ENCODE assay signal across 20 mouse cellular contexts in the genomic region with DNA sequence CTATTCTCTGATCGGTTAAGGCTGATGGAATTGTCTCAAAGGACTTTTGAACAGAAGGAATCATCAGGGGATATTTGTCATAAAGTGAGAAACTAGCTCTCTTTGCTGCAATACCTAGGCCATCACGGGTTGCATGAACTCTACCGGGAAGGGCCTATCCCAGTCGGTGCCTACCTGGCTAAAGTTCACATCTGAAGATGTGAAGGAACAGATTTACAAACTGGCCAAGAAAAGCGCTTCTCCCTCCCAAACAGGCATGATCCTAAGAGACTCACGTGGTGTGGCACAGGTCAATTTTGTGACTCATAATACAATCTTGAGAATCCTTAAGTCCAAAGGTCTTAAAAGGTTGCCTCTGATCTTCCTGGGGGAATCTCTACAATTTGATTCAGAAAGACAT. TPM values are rescaled to one million over a fixed set of nuclear protein-coding genes. Genes with fewer than 3 reads are reported as not detected.
DNase-seq lines count a peak whose midpoint lies in the region; ATAC-seq and TF ChIP-seq lines count a peak whose summit lies in the region.
"Had no signal": no experiment of that assay in that cellular context is flagged by ENCODE, and none has a peak within 500 bp of the region (broad histone marks: within the 10 kb centered on the region; RNA-seq: fewer than 3 reads in every experiment).

No protein-coding gene starts in this region.

- WGBS in kidney, embryonic 16.5 days: 88% methylated on average over 6 of the region's 6 CpGs
- 73% methylated on average over 6 of the region's 6 CpGs for WGBS in intestine, embryonic 16.5 days
- WGBS in small intestine, adult 2 months: 46% methylated on average over 6 of the region's 6 CpGs

- peak; percentile 25 for DNase-seq in kidney, adult 18-20 months
- peak; percentile 50 to 63 for DNase-seq in kidney, postnatal 25 days
- no peak for DNase-seq in kidney, postnatal 4 days
- DNase-seq in embryo, embryonic 11 days: no peak
- DNase-seq: adrenal gland, postnatal 10 days; cerebellum, adult 11-12 months; cerebellum, adult 9-10 months; cerebellum, postnatal 25 days; gastrocnemius, postnatal 10 days; heart, adult 2 months; heart, postnatal 4 days had no signal

- H3K4me2 ChIP-seq in kidney, embryonic 16.5 days (replicated peaks; ENCODE audit: low read depth, low read length): no peak overlapping the region
- H3K4me2 ChIP-seq in intestine, embryonic 16.5 days (ENCODE audit: low read depth, low read length): no peak overlapping the region
- H3K4me2 ChIP-seq: embryonic facial prominence, embryonic 13.5 days; forebrain, embryonic 12.5 days; heart, embryonic 13.5 days; hindbrain, embryonic 12.5 days had no signal

- no peak for TF ChIP-seq CTCF in small intestine, adult 2 months (IDR thresholded peaks at IDR 0.05; ENCODE audit: extremely low read depth, insufficient read length, insufficient replicate concordance, low read depth, low read length)

- TF ChIP-seq POLR2A in small intestine, adult 2 months (IDR thresholded peaks at IDR 0.05; ENCODE audit: low read depth, low read length): no peak

- H3K4me1 ChIP-seq in kidney, embryonic 16.5 days (ENCODE audit: insufficient read depth, low read length): no peaks in the 10 kb centered on the region
- peaks cover 7% of the 10 kb centered on the region; the same call in 1 of the 2 replicates for H3K4me1 ChIP-seq in intestine, embryonic 16.5 days (ENCODE audit: control insufficient read depth, insufficient read depth, low read length)
- H3K4me1 ChIP-seq in small intestine, adult 2 months (ENCODE audit: control insufficient read depth, insufficient read depth, insufficient read length, low read length): peaks cover 26% of the 10 kb centered on the region; the same call in 1 of the 2 replicates
- H3K4me1 ChIP-seq: embryonic facial prominence, embryonic 13.5 days; forebrain, embryonic 12.5 days; heart, embryonic 13.5 days; hindbrain, embryonic 12.5 days had no signal

- no peak for ATAC-seq in kidney, embryonic 16.5 days (ENCODE audit: low FRiP score, low TSS enrichment)
- peak; percentile 61 for ATAC-seq in intestine, embryonic 16.5 days
- ATAC-seq: forebrain, embryonic 16.5 days; hindbrain, embryonic 16.5 days had no signal

- no peaks in the 10 kb centered on the region for H3K27me3 ChIP-seq in kidney, embryonic 16.5 days (ENCODE audit: insufficient read depth, low read length)
- H3K27me3 ChIP-seq in intestine, embryonic 16.5 days (replicated peaks; ENCODE audit: control insufficient read depth, insufficient read depth, low read length): no peaks in the 10 kb centered on the region
- no peaks in the 10 kb centered on the region for H3K27me3 ChIP-seq in small intestine, adult 2 months (ENCODE audit: control insufficient read depth, insufficient read depth, low read length)
- H3K27me3 ChIP-seq: embryonic facial prominence, embryonic 13.5 days; forebrain, embryonic 12.5 days; heart, embryonic 13.5 days; hindbrain, embryonic 12.5 days had no signal

- no peaks in the 10 kb centered on the region for H3K9me3 ChIP-seq in kidney, embryonic 16.5 days (ENCODE audit: low read length)
- no peaks in the 10 kb centered on the region for H3K9me3 ChIP-seq in intestine, embryonic 16.5 days (ENCODE audit: control insufficient read depth, low read length)
- H3K9me3 ChIP-seq: embryonic facial prominence, embryonic 13.5 days; forebrain, embryonic 12.5 days; heart, embryonic 13.5 days; hindbrain, embryonic 12.5 days had no signal

- H3K36me3 ChIP-seq in kidney, embryonic 16.5 days (ENCODE audit: insufficient read depth, low read length): no peaks in the 10 kb centered on the region
- no peaks in the 10 kb centered on the region for H3K36me3 ChIP-seq in intestine, embryonic 16.5 days (ENCODE audit: control insufficient read depth, insufficient read depth, low read length)
- no peaks in the 10 kb centered on the region for H3K36me3 ChIP-seq in small intestine, adult 2 months (ENCODE audit: control insufficient read depth, insufficient read depth, low read length)
- H3K36me3 ChIP-seq: embryonic facial prominence, embryonic 13.5 days; forebrain, embryonic 12.5 days; heart, embryonic 13.5 days; hindbrain, embryonic 12.5 days had no signal

- H3K27ac ChIP-seq in kidney, embryonic 16.5 days (ENCODE audit: low read length): no peak overlapping the region
- peak overlapping the region; percentile 29; the same call in 1 of the 2 replicates for H3K27ac ChIP-seq in intestine, embryonic 16.5 days (ENCODE audit: low read length)
- H3K27ac ChIP-seq in small intestine, adult 2 months (ENCODE audit: insufficient read depth, low read depth, low read length): peak overlapping the region; percentile 76
- H3K27ac ChIP-seq: embryonic facial prominence, embryonic 13.5 days; forebrain, embryonic 12.5 days; heart, embryonic 13.5 days; hindbrain, embryonic 12.5 days had no signal

- H3K9ac ChIP-seq in kidney, embryonic 16.5 days (replicated peaks; ENCODE audit: low read length): no peak overlapping the region
- no peak overlapping the region for H3K9ac ChIP-seq in intestine, embryonic 16.5 days (ENCODE audit: low read depth, low read length)
- H3K9ac ChIP-seq: embryonic facial prominence, embryonic 13.5 days; forebrain, embryonic 12.5 days; heart, embryonic 13.5 days; hindbrain, embryonic 12.5 days had no signal

- no peak overlapping the region for H3K4me3 ChIP-seq in kidney, embryonic 16.5 days (ENCODE audit: low read length)
- H3K4me3 ChIP-seq in intestine, embryonic 16.5 days (ENCODE audit: low read length): no peak overlapping the region
- no peak overlapping the region for H3K4me3 ChIP-seq in small intestine, adult 2 months (ENCODE audit: low read depth, low read length)
- H3K4me3 ChIP-seq: embryonic facial prominence, embryonic 13.5 days; forebrain, embryonic 12.5 days; heart, adult 2 months; heart, embryonic 13.5 days; hindbrain, embryonic 12.5 days had no signal

RNA-seq across cellular contexts. Expression of gene Sptlc2, which starts 6.2 kb away (rescaled TPM):
- polyA plus RNA-seq in kidney, embryonic 16.5 days (2015; fragmentation: Nextera tagmentation; extraction: Ambion mirVana): 84.9 and 86.9 TPM in 2 replicates
- 126 and 133 TPM in 2 replicates for polyA plus RNA-seq in intestine, embryonic 16.5 days (2015; fragmentation: Nextera tagmentation; extraction: Ambion mirVana)
- polyA plus RNA-seq in small intestine, adult 2 months (2012; rRNA removed): 10.7 and 13.5 TPM in 2 replicates

RNA-seq across cellular contexts. Expression of gene Slirp, which starts 49.4 kb away (rescaled TPM):
- polyA plus RNA-seq in kidney, embryonic 16.5 days (2015; fragmentation: Nextera tagmentation; extraction: Ambion mirVana): 252 and 265 TPM in 2 replicates
- polyA plus RNA-seq in intestine, embryonic 16.5 days (2015; fragmentation: Nextera tagmentation; extraction: Ambion mirVana): 258 and 261 TPM in 2 replicates
- polyA plus RNA-seq in small intestine, adult 2 months (2012; rRNA removed): 2.9 and 4.1 TPM in 2 replicates

RNA-seq across cellular contexts. Expression of gene Alkbh1, which starts 49.5 kb away (rescaled TPM):
- polyA plus RNA-seq in kidney, embryonic 16.5 days (2015; fragmentation: Nextera tagmentation; extraction: Ambion mirVana): 59.8 and 63.9 TPM in 2 replicates
- 43.9 and 52.0 TPM in 2 replicates for polyA plus RNA-seq in intestine, embryonic 16.5 days (2015; fragmentation: Nextera tagmentation; extraction: Ambion mirVana)
- polyA plus RNA-seq in small intestine, adult 2 months (2012; rRNA removed): 5.7 and 6.0 TPM in 2 replicates

Comparison
In these comparisons a context has a peak if more than half of its experiments do, and no peak if none do; other contexts are left out.
1. DNase-seq: peak in kidney, adult 18-20 months (single experiment) and kidney, postnatal 25 days (2 of 2); none in kidney, postnatal 4 days (0 of 2) and embryo, embryonic 11 days (single experiment).
2. RNA of gene Slirp, which starts 49.4 kb away (polyA plus RNA-seq): 258 to 261 TPM in intestine, embryonic 16.5 days and 252 to 265 TPM in kidney, embryonic 16.5 days; 2.9 to 4.1 TPM in small intestine, adult 2 months; every median in the first group is over 10 times any median in the second.